Mouse (Mus musculus) gastrocnemius, postnatal 10 days (tissue): ENCODE results near the gene Trim3. TPM values are rescaled to one million over a fixed set of nuclear protein-coding genes. Genes with fewer than 3 reads are reported as not detected.
A peak's percentile ranks its signal among the peaks of the same experiment; 100 is the strongest.

Experiments
- DNase-seq: peaks from one replicate; pipeline ENCODE4 v3.0.0; 2021; ENCODE audit warnings: mixed read lengths
- long read RNA-seq, 2 experiments: library from polyadenylated mRNA; stranded (forward); transcript quantifications; one replicate each; pipeline ENCODE4 v2.0.0; 2021
- total RNA-seq, 2 experiments: library from RNA; stranded (reverse); gene quantifications; 2 replicates each; pipeline ENCODE4 v1.2.3; 2021

Trim3 gene
- 10 to 100 TPM; 18.8 to 29.4 TPM for total RNA-seq
- long read RNA-seq, experiment 1, transcript Trim3-201 (12 exons, 3,016 nt) = minor isoform, 9 of 31 reads
- long read RNA-seq, experiment 1, transcript Trim3-202 (12 exons, 2,841 nt) = major isoform, 10 of 31 reads
- long read RNA-seq, experiment 1, partial matches to known transcripts = 6 of 31 reads
- long read RNA-seq, experiment 1, other reads (novel, unspliced or antisense) = 6 of 31 reads
- long read RNA-seq, experiment 2, partial matches to known transcripts = 5 of 23 reads
- long read RNA-seq, experiment 2, other reads (novel, unspliced or antisense) = 10 of 23 reads

DNA sequence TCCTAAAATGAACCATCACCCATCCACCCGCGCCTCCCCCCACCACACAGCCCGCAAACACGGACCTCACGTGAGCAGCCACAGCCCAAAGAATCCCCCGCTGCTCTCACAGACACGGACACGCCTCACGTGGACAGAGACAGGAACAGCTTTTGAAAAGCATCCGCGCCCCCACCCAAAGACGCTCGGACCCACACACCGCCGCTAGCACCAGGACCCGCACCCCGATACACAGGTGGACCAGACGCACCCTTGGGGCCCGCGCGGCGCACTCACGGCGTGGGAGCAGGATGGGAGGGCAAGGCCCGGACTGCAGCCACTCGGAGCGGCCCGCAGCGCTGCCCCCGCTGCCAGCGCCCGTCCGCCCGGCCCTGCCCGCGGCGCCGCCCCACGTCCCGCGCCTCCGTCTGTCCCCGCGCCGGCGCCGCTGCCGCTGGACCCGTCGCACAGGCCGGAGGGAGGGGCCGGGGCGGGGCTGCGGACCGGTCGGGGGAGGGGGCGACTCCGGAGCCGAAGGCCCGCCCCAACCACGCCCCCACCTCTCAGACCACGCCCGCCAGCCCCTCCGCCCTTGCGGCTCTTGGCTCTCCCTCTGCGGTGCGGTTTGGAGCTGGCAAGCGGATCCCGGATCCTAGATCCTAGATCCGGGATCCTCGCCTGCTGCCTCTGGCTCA, at the start of gene Trim3:
TSS of gene Trim3 (minus strand) at position 445 of the 674 bp plus-strand sequence.
- peak; percentile 95 for DNase-seq

GRCm38 (mm10) chr7:105650639-105651435, 17.5 kb upstream of the Trim3 start, which contains the start of gene Dnhd1:
Dnhd1 (plus strand) TSS chr7:105650827.
- peak; percentile 70 for DNase-seq

DNA sequence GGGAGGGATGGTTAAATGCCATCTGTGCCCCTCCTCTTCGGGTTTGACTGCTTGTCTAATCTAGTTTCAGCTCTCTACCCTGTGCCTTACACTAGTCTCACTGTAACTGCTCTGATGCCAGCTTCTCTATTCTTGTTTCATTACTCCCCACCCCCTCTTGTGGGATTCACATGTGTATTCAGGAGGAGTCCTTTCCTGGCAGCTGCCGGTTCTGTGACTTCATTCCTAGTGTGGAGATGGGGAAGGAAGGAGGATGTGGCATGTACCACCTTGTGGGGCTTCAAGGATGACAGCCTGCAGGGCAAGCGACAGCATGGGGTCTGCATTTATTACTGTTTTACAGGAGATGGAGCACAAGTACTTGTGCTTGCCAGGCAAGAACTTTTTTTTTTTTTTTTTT, 8.6 kb upstream of the Trim3 start:
- no peak for DNase-seq

- no peak for DNase-seq
These were observed 7.5 kb upstream of the Trim3 start for GRCm38 (mm10) chr7:105640894-105641255.

- peak; percentile 93 for DNase-seq
These were observed 7.0 kb upstream of the Trim3 start, which contains the start of the genes Arfip2 and Gm45799 for GRCm38 (mm10) chr7:105640233-105640893. Arfip2 (minus strand) TSS chr7:105640416. Gm45799 (plus strand) TSS chr7:105640552.

DNA sequence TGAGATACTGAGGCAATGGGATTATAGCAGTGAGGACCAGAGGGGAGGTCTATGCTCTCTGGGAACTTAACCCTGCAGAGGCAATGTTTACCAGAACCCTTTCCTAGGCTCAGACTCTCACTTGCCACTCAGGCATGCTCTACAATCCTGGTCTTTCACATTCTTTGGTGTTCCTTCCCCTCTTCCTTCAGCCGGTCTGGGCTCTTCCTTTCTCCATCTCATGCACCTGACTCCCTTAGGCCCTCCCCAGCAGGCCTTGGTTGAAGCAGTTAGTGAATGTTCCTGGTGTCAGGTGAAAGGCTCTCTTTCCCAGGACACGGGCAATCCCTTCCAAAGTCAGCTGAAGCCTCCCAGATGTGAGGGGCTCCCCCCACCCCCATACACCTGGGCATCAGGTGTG, 6.4 kb upstream of the Trim3 start, which contains the start of gene Timm10b:
TSS of gene Timm10b (plus strand) at position 301 of the 400 bp plus-strand sequence.
- DNase-seq = no peak

DNA sequence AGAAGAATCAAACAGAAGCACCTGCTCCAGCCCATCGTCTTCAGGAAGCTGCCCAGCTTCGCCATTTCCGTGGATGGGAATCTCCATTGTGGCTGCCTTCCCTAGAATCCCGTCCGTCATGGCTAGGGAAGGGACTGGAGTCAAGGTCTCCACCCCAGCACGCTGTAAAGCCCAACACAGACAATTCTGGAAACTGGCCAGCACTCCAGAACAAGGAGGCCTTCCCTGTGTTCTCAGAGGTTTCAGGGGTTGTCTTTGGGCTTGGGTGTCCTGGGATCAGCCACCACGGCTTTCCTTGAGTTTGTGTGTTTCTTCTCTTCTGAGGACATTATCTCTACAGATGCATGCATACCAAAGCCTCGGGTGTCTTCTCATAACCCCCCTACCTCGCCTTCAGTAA, 5.9 kb upstream of the Trim3 start:
- DNase-seq = peak; percentile 45

- no peak for DNase-seq
These were observed 5.4 kb upstream of the Trim3 start for GRCm38 (mm10) chr7:105638776-105639175.

DNA sequence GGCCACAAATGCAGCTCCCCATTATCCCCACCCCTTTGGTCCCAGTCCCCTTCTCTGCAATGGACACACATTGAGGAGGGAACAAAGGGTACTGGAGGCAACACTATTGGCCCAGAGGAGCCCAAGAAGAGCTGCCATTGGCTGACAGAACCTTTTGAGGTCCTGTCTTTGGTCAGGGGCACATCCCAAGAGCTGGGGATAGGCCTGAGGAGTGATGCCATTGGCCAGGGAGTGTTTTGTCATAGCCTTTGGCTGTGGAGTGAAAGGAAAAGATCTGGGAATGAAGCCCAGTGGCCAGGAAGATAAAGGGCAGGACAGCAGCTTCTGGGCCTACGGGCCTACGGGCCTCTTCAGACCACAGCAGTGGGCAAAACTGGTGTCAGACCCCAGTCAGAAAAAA, 2.4 kb upstream of the Trim3 start:
- no peak for DNase-seq

GRCm38 (mm10) chr7:105634272-105634920, 1.0 kb upstream of the Trim3 start:
- no peak for DNase-seq

DNA sequence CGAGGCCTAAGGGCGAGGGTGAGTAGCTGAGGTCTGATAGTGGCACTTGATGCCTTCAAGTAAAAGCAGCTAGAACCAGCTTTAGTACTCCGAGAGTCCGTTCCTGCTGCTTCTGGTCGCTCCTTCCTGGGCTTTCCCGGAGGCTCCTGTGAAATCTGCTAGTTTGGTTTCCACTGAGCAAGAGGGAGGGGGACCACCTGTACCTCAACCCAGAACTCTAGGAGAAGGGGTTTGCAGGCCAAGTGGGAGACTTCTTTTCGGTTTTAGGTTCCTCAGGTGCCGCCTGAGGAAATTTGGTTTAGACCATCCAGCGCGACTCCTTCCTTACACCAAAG, 397 bp upstream of the Trim3 start:
- no peak for DNase-seq

DNA sequence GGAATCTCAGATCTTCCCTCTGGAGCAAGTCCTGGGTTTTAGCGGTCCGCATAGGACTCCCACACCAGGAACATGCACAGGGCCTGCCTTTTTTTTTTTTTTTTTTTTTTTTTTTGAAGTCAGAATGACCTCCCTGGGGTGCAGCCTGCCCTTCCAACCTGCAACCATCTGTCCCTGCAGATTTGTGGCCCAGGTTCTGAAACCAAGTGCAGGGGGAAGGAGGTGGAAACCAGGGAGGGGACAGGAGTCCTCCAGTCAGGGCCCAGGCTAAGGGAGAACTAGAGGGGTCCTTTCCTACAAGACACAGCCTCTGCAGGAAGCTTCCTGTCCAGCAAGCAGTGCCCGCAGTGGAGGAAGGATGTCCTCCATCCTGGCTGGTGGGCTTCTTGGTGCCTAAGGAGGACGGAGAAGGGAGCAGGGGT, 809 bp downstream of the Trim3 start:
- no peak for DNase-seq

- DNase-seq = peak; percentile 49
These were observed 4.7 kb downstream of the Trim3 start for GRCm38 (mm10) chr7:105628633-105629032.

DNA sequence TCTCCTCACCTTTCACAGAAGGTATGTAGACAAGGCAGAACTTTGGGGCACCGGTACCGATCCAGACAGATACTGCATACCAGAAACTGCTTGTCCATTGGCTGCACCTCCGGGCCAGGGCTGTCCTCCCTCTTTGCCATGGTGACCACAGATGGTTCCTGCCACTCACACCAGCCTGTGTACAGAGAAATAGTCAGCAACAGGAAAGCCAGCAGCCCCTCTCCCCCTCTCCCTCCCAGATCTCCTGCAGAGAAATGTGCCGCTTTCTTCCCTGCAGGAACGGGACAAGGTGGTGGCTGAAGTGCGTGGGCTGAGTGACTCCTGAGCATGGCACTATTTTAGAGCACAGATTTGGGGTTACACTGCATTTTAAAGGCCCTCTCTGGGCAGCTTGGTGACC, 8.0 kb downstream of the Trim3 start:
- DNase-seq = no peak

DNA sequence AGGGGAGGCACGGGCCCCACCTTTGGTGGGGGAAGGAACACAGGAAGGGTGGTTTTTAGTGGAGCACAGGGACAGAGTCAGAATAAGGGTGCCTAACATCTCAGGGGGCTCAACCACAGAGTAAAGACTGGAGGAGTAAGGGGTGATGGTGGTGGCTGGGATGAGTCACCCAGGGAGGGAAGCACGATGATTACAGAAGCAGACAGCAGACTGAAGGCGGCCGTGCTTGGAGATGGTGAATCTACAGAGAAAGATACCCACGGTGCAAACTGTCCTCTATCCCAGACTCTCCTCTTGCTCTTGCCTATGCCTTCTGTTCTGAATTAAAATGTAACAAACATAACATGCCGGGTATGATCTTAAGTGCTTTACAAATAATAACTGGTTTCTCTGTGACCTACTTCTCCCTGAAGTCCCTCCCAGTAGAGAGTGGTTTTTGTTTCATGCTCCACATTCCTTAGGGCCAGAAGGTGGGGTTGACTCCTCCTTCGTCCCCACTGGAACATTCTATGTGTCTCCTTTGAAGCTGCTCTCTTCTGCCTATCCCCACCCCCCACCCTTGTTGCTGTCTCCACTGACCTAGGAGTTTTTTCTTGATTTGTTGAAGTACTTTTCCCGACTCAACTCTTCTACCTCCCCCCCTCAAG, 11.6 kb downstream of the Trim3 start:
- no peak for DNase-seq

GRCm38 (mm10) chr7:105621053-105621452, 12.3 kb downstream of the Trim3 start:
- no peak for DNase-seq

- no peak for DNase-seq
These were observed 13.7 kb downstream of the Trim3 start for GRCm38 (mm10) chr7:105619701-105620100.

GRCm38 (mm10) chr7:105617810-105618209, 15.6 kb downstream of the Trim3 start:
- DNase-seq = no peak

DNA sequence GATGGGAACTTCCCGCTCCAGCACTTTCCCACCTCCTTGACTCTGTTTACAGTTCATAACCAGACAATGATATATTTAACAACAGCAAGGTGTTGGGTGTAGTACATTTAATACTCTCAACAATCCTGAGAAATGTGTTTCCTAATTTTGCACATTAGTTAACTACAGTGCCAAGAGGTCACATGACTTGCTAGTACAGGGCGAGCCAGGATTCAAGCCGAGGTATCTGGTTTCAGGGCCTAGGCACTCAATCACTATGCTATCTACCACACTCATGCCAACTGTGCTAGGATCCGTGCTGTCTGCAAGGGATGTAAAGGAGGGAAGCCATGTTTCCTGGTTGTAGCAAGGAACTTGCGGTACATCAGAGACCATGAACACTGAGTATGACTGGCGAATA, 16.8 kb downstream of the Trim3 start:
- DNase-seq = no peak

DNA sequence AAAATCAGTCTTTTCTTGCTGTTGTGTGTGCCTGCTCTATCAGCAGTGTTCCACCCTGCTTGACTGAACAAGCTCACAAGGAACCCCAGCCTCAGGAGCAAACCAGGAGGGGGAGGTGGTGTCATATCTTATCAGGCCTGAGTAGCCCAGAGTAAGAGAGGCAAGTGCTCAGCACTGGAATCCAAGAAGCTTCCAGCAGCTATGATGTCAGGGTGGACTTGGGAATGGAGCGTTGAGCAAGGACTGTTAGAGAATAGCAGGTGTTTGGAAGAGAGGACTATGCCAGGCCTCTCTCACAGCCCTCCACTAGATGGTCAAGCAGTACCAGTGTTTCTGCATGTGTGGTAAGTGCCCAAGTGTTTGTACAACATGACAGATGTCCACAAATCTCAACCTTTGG, 17.7 kb downstream of the Trim3 start:
- DNase-seq = no peak

- no peak for DNase-seq
These were observed 19.0 kb downstream of the Trim3 start for GRCm38 (mm10) chr7:105614400-105614799.
